Mouse (Mus musculus) kidney, embryonic 14.5 days (tissue): ENCODE measurements around the gene Repin1. TPM values are rescaled to one million over a fixed set of nuclear protein-coding genes. Genes with fewer than 3 reads are reported as not detected.

Experiments used
- polyA plus RNA-seq: library from polyadenylated mRNA; unstranded; fragments of >200 nt; fragmentation: Nextera tagmentation; extraction: Ambion mirVana; gene quantifications from 2 replicates; pipeline ENCODE4 v1.2.1, GENCODE M21; 2014

Repin1 gene
- polyA plus RNA-seq, 1 experiment from 2014 or later = 47.0 TPM

Other genes starting within 250 kb of the Repin1 start
- gene Krba1, start 198.3 kb upstream of the Repin1 start, polyA plus RNA-seq = 16.0 and 23.4 TPM in 2 replicates
- gene Zfp467, start 148.1 kb upstream of the Repin1 start, polyA plus RNA-seq = 27.8 and 31.4 TPM in 2 replicates
- 0.17 and 0.53 TPM in 2 replicates for gene Sspo, start 145.7 kb upstream of the Repin1 start, polyA plus RNA-seq
- 19.9 and 20.3 TPM in 2 replicates for gene Atp6v0e2, start 56.3 kb upstream of the Repin1 start, polyA plus RNA-seq
- gene Lrrc61, start 39.1 kb upstream of the Repin1 start, polyA plus RNA-seq = 4.4 and 9.7 TPM in 2 replicates
- 44.2 and 59.0 TPM in 2 replicates for gene Rarres2, start 21.1 kb upstream of the Repin1 start, polyA plus RNA-seq
- not detected in 2 replicates for gene Gm45021, start 4.3 kb upstream of the Repin1 start, polyA plus RNA-seq
- 0.77 TPM in 1 of 2 replicates, not detected in the other for gene Gm44965, start 58 bp downstream of the Repin1 start, polyA plus RNA-seq
- 5.7 and 6.6 TPM in 2 replicates for gene Zfp775, start 8.2 kb downstream of the Repin1 start, polyA plus RNA-seq
- gene AI854703, start 32.9 kb downstream of the Repin1 start, polyA plus RNA-seq = 0.90 and 1.4 TPM in 2 replicates
- gene Gimap8, start 53.4 kb downstream of the Repin1 start, polyA plus RNA-seq = 1.1 and 1.4 TPM in 2 replicates
- 9.9 and 13.4 TPM in 2 replicates for gene Gimap9, start 82.2 kb downstream of the Repin1 start, polyA plus RNA-seq
- 51.3 and 54.1 TPM in 2 replicates for gene Gimap4, start 90.7 kb downstream of the Repin1 start, polyA plus RNA-seq
- gene Gimap6, start 114.3 kb downstream of the Repin1 start, polyA plus RNA-seq = 42.7 and 49.9 TPM in 2 replicates
- 3.2 and 4.8 TPM in 2 replicates for gene Gm28053, start 124.7 kb downstream of the Repin1 start, polyA plus RNA-seq
- gene Gimap7, start 124.7 kb downstream of the Repin1 start, polyA plus RNA-seq = not detected in 2 replicates
- gene Gimap1, start 145.2 kb downstream of the Repin1 start, polyA plus RNA-seq = 21.1 and 27.9 TPM in 2 replicates
- gene Gimap5, start 152.3 kb downstream of the Repin1 start, polyA plus RNA-seq = 12.7 and 13.6 TPM in 2 replicates
- gene Gimap3, start 177.0 kb downstream of the Repin1 start, polyA plus RNA-seq = not detected in 2 replicates
- 123 and 135 TPM in 2 replicates for gene Tmem176a, start 247.0 kb downstream of the Repin1 start, polyA plus RNA-seq
- 308 and 313 TPM in 2 replicates for gene Tmem176b, start 247.6 kb downstream of the Repin1 start, polyA plus RNA-seq